Mouse (Mus musculus): ENCODE data around the gene Anapc5.

Gene Anapc5

DNA sequence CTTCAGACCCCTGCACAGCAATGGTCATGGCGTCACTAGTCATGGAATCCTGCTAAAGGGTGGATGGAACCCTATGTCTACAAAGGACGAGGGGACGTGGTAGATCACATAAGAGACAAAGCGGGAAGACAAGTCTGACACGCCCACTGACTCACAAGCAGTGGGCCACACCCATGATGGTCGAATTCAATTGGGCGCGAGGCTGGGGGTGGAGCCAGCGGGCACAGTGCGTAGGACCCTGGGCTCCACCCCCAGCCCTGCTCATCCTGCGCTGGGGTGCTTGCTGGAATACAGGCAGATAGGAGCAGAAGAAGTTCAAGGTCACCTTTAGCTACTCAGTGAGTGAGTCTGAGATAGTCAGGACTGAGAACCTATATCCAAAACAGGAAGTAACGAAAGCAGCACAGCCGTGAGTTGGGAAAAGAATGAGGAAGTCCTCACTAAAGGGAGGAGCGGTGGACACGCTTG, 52.0 kb downstream of the Anapc5 start:
- in situ Hi-C loops (cut with MboI; ENCODE audit: low sequenced_read_pairs) = no loop called here

GRCm38 (mm10) chr5:122767283-122767682, 53.9 kb downstream of the Anapc5 start:
- in situ Hi-C loops (cut with MboI; ENCODE audit: low sequenced_read_pairs) = no loop called here

GRCm38 (mm10) chr5:122764032-122764464, 57.1 kb downstream of the Anapc5 start:
- in situ Hi-C loops (cut with MboI; ENCODE audit: low sequenced_read_pairs) = no loop called here

- in situ Hi-C loops (cut with MboI; ENCODE audit: low sequenced_read_pairs) = no loop called here
These were observed 57.7 kb downstream of the Anapc5 start for GRCm38 (mm10) chr5:122763271-122764031.

DNA sequence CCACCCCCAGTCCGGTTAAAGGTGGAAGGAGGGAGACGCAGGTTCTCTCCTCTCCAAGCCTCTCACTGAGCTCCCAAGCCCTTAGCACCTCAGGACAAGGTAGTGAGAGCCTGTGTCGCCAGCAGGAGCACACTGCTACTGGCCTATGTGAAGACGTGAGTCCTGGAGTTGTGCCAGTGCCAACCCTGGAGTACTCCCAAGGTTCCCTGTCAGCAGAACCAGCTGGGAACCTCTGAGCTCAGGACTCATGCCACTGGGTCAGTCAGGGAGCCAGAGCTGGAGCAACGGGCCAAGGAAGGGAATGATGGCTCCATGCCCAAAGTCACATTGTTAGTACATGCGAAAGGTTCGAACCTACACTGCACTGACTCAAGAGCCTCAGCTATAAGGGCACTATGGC, 64.5 kb downstream of the Anapc5 start:
- in situ Hi-C loops (cut with MboI; ENCODE audit: low sequenced_read_pairs) = no loop called here

- in situ Hi-C loops (cut with MboI; ENCODE audit: low sequenced_read_pairs) = no loop called here
These were observed 65.0 kb downstream of the Anapc5 start for GRCm38 (mm10) chr5:122756144-122756543.

DNA sequence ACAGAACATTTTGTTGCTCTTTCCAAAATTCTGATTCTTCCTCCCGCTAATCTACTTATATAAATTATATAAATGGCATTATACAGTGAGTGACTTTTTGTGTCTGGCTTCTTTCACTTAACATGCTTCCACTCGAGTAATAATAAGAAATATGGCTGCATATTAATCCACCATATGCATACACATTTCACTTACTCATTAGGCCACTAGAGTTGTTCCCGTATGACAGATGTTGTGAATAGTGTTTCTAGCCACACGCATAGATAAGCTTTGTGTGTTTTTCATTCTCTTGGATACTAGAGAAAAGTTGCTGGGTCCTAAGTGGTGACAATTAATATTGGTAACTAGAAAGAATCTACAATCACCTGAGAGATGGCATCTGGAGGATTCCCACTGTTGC, 65.5 kb downstream of the Anapc5 start:
- in situ Hi-C loops (cut with MboI; ENCODE audit: low sequenced_read_pairs) = no loop called here

- in situ Hi-C loops (cut with MboI; ENCODE audit: low sequenced_read_pairs) = no loop called here
These were observed 66.7 kb downstream of the Anapc5 start for GRCm38 (mm10) chr5:122754477-122754876.

- in situ Hi-C loops (cut with MboI; ENCODE audit: low sequenced_read_pairs) = no loop called here
These were observed 73.2 kb downstream of the Anapc5 start for GRCm38 (mm10) chr5:122747950-122748349.

- in situ Hi-C loops (cut with MboI; ENCODE audit: low sequenced_read_pairs) = no loop called here
These were observed 77.2 kb downstream of the Anapc5 start for GRCm38 (mm10) chr5:122743880-122744422.

Measured in CH12F3 (cell line).